Mouse (Mus musculus) bone marrow macrophage, adult 2 months (primary cell): Measurements from ENCODE around the gene Celsr1.

ENCODE experiments used
- CTCF ChIP-seq: IDR thresholded peaks from 2 replicates; pipeline ENCODE4 v1.5.1; 2012; ENCODE audit warnings: low read depth, mild to moderate bottlenecking, low read length, moderate library complexity
- POLR2A ChIP-seq: IDR thresholded peaks from 2 replicates; pipeline ENCODE4 v1.6.1; 2012; ENCODE audit warnings: mild to moderate bottlenecking, low read depth, low read length, borderline replicate concordance

DNA sequence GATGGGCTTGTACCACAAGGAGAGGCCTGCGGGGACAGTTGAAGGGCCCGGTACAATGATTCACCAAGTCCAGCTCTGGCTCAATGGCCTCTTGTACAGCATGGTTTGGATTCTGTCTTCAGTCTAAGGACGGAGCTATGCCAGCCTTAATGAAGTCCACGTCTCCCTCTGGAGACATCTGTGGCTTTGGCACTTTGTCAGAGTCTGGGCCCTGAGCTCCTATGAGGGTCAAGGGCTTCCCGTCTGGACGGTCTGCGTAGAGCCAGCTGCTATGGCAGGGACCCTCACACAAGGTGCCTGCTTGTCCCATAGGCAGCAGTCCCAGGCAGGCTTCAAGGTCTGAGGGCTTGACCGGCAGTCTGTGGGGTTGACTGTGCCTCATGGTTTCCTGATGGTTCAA, 133.3 kb downstream of the Celsr1 start:
- TF ChIP-seq CTCF: no peak
- TF ChIP-seq POLR2A: no peak
